Mouse (Mus musculus): ENCODE data around the gene Kxd1. TPM values are rescaled to one million over a fixed set of nuclear protein-coding genes. Genes with fewer than 3 reads are reported as not detected.

Kxd1 gene
- polyA plus RNA-seq, 1 experiment = 107 TPM

DNA sequence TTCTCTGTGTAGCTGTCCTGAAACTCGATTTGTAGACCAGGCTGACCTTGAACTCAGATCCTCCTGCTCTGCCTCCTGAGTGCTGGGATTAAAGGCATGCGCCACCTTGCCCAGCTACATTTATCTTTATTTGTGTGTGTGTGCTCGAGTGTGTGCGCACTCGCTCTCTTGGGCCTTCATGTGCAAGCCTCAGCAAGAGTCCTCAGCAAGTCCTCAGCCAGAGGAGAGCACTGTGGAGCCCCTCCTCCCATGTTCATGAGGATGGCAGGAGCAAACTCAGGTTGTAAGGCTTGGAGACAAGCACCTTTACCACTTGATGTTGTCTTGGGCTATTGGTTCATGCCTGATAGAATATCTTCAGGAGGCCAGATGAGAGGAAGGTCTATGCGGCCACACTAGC lies 20.0 kb upstream of the Kxd1 start:
- no peak for DNase-seq (ENCODE audit: low read depth)

DNA sequence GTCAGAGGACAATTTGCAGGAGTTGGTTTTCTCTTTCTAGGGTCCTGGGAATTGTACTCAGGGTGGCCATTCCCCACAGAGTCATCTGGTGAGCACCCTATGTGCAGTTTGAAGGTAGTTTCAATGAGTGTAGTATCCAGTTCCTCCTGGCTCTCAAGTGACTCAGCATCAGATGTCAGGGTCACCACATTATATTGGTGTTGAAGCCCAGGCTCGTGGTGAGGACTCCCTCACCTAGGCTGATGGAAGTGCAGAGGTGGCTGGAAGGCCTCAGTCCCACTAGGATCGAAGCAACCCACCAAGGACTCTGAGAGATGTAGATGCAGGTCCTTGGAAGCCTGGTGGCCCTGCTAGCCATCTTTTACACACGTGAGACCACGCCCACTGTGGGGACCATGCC lies 18.7 kb upstream of the Kxd1 start:
- no peak for DNase-seq (ENCODE audit: low read depth)

DNA sequence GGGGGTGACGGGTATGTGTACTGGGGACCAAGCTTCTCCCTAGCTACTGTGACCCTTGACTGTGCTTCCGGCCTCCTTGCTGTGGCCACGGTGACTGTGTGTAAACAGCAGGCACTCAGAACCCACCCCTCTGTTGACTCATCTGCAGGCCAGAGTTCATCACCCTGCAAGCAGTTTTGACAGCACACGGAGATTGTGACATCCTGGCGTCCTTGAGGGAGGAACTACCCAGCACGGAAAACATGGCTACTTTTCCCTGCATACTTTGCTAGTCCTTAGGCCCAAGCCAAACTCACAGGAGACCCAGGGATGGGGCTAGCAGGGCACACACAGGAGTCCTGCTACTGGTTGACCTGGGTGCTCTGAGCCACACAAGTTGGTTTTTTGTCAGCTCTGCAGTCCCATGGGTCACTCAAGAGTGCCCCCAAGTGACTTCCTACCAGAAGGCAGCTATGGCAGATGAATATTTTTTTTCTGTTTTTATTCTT lies 16.5 kb upstream of the Kxd1 start:
- no peak for DNase-seq (ENCODE audit: low read depth)

DNA sequence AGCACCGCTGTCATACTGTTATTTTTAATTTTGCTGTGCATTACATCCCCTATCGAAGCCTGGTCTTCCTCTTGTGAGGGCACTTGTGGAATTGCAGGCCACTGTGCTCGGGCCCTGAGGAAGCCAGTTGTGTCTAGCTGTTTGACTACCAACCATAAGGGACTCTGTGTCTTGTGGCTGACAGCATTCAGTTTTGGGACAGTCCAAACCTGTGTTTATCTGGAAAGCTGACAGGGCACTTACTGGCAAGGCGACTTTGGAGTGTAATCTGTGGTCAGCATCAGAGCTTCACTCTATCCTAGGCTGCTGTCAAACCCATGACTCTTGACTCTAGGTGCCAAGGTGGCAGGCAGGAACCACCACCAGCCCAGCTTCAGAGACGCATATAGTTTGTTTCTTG lies 13.3 kb upstream of the Kxd1 start:
- DNase-seq (ENCODE audit: low read depth) = no peak

DNA sequence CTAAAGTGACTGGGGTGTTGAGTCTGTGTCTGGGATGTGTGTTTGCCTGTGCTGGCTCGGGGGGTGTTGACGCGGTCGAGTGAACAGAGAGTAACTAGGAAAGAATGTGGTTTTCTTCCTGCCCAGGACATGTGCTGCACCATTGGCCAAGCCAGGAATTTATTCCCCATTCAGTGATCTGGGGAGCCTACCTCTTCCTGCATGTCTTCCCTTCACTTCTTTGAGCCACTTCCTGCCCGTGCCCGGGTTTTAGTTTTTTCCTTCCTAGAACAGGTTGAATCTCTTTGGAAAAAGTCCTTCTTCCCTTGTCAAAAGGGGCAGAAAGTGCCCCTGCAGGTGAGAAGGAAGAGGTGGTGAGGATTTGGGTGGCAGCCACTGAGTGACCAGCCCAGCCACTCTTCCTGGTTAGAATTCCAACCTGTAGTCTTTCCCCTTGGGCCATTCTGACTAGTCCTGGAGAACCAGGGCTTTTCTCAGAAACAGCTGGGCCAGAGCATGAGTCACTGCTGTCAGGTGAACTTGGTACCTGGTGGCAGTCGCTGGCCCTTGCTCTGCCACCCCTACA lies 12.8 kb upstream of the Kxd1 start:
- DNase-seq (ENCODE audit: low read depth) = no peak

DNA sequence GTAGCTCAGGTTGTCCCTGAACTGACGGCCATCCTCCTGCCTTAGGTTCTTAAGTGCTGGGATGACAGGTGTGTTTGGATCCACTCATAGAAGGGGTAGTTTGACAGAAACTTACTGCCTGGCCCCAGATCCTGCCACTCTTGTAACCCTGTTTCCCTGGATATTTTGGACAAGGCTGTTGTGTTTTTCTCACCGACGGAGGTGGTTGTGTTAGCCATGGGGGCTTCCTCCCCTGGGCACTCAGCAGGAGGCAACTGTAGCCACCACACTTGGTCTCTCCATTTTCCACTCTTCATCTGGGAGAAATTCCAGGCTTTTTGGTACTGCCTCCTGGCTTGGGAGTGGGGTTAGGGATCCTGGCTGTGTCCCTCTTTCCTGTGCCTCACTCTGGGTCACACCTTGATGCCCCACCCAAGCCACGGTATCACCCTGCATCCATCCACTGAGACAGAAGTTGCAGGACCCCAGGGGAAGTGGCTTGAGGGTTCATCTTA lies 12.3 kb upstream of the Kxd1 start:
- DNase-seq (ENCODE audit: low read depth) = no peak

DNA sequence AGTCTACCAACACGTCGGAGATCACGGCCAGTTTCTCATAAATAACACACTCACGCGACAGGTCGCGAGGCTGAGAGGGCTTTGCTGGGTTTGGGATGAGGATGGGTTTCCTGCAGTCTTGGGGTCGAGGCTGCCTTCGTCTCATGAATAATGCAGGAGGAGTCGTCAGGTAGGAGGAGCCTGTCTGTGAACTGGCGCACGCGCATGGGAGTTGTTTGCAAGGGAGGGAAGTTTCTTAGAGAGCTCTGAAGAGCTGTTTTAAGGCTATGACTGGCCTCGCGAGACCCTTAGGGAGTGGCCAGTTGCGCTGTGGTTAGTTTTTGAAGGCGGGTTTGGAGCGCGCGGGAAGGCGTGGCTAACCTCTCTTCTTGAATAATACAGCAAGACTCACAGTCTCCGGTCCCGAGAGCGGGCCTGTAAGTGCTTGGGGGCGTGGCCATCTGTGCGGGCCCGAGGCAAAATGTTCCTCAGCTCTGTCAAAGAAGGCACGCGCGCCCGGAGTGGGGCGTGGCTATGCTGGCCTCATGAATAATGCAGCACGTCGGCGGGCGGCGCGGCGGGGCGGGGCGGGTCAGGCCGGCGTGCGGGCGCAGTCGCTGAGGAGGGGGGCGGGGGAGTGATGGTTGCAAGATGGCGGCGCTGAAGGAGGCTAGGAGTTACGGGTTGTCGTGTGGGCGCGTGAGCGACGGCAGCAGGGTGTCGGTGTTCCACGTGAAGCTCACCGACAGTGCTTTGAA lies 11.5 kb upstream of the Kxd1 start, which contains the start of gene Ell:
Gene Ell (plus strand): TSS at position 381 of the 737 bp plus-strand sequence.
- peak; percentile 96 for DNase-seq (ENCODE audit: low read depth)

DNA sequence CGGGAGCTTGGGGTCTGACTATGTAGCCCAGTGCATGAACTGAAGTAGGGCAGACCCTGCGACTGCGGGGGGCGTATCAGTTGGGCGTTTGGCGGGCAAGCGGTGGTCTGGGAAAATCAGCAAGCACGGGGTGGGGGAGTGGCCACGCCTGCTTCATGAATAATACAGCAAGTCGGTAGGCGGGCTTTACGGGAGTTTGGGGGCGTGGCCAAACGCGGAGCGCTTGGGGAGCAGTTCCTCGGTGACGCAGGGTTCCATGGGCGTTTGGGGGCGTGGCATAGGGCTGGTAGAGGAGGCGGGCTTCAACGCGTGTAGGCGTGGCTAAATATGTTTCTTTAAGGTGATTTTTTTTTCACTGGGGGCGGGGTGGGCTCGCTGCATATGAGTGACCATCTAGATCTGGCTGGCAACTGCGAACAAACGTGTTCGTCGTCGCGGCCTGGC lies 10.9 kb upstream of the Kxd1 start:
- peak; percentile 88 for DNase-seq (ENCODE audit: low read depth)

DNA sequence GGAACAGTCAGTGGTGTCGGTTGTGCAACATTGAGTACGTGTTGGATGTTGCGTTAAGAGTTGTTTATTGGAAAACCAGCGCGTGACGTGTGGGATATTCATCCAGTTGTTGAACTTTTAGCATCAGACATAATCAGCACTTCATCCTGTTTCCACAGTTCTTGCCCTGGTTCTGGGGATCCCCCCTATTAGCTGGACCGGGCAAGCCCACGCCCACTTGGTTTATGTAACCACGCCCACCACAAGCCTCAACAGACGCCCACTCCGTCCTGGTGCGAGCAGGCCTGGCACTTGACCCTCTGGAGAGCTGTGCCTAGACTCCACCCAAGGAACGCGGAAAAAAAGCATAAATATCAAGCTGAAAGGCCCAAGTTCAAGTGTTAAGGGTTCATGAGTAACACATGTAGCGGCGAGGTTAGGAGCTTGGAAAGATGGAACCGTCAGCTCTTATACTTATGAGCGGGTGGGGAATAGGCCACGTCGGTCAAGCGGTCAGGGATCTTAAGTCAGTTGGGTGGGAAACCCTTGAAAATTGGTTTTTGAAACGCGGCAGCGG lies 10.3 kb upstream of the Kxd1 start:
- DNase-seq (ENCODE audit: low read depth) = no peak

DNA sequence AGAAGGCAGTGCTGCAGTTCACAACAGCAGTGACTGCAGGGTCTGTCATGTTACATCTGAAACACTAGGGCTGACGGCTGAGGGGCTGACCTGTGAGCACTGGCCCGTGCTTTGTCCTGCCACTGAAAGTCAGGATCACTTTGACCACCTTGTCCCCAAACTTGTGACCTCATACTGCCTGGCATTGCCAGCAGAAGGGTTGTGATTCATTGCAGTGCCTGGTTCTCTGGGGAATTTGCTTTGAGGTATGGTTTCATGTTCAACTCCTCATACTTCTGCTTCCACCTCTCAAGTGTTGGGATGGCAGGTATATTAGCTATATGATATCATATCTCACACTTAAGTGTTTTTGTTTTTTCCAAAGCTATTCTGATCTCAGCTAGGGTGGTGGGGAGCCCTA lies 7.9 kb upstream of the Kxd1 start:
- no peak for DNase-seq (ENCODE audit: low read depth)

DNA sequence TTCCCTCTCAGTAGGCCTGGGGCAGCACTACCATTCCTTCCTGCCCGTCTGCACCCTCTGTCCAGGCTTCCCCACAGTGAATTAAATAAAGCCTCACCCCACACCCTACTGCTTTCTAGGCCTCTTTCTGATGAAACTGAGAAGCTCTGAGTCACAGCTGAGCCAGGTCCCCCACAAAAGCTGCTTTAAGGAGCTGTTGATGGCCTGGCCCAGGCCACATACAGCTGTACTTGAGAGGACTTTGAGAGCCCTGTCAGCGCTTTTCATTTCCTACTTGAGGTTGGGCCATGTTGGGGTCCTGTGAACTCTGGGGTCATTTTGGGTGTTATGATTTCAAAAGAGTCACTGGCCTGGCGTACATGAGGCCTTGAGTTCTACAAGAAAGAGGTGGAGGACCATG lies 7.5 kb upstream of the Kxd1 start:
- DNase-seq (ENCODE audit: low read depth) = no peak

DNA sequence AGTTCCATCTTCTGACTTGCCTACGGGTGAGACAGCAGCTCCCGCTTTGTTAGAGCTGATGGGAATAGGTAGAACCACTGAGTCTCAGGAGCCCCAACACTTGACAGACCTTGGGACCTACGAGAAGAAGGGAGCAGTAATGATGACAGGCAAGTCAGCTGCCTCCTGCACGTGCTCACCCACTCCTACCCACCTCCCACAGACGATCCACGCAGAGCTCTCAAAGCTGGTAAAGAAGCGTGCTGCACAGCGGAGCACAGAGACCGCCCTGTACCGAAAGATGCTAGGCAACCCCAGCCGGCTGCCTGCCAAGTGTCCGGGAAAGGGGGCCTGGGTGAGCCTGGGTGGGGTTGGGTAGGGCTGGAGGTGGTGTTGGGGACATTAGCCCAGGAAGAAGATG lies 6.5 kb upstream of the Kxd1 start:
- no peak for DNase-seq (ENCODE audit: low read depth)

DNA sequence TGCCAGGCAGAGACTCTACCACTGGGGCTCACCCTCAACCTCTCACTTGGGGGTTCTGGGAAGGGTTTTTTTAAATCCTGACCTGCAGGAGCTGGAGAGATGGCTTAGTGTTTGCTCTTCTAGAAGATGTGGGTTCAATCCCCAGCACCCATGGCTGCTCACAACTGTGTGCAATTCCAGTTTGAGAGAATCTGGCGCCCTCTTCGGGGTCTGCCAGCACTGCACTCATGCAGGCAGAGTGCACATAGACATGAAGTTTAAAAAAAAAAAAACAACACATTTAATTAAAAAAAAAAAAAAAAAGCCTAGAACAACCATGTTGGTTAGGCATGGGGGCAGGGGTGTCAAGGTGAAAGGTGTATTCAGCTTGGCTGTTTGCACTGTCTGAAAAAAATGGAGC lies 2.6 kb upstream of the Kxd1 start:
- no peak for DNase-seq (ENCODE audit: low read depth)

DNA sequence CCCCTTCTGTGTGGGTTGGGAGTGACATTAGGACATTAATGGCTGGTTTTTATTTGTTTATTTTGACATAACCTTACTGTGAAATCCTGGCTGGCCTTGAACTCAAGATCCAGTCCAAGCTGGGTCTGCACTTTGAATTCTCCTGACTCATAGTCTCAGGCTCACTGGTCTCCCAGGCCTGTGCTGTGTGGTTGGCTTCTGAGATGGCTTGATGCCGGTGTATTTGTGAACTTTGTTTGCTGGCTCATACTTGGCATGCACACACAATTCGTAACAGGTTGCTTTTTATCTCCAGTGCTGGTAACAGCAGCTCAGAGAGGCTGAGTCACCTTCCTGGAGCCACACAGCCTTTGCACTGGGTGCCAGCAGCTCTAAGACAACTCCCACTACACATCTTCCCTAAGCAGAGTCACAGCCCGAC lies 2.0 kb upstream of the Kxd1 start:
- no peak for DNase-seq (ENCODE audit: low read depth)

DNA sequence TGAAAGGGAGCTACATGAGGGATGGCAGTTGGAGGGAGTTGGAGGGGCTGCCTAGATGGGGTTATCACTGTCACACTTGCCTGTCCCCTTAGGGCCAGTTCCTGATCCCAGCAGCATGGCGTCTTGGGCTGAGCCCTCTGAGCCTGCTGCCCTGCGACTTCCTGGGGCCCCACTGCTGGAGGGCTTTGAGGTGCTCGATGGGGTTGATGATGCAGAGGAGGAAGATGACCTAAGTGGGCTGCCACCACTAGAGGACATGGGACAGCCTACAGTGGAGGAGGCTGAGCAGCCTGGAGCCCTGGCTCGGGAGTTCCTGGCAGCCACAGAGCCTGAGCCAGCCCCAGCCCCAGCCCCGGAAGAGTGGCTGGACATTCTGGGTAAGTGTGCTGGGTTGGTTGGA lies 1.5 kb upstream of the Kxd1 start:
- DNase-seq (ENCODE audit: low read depth) = no peak

DNA sequence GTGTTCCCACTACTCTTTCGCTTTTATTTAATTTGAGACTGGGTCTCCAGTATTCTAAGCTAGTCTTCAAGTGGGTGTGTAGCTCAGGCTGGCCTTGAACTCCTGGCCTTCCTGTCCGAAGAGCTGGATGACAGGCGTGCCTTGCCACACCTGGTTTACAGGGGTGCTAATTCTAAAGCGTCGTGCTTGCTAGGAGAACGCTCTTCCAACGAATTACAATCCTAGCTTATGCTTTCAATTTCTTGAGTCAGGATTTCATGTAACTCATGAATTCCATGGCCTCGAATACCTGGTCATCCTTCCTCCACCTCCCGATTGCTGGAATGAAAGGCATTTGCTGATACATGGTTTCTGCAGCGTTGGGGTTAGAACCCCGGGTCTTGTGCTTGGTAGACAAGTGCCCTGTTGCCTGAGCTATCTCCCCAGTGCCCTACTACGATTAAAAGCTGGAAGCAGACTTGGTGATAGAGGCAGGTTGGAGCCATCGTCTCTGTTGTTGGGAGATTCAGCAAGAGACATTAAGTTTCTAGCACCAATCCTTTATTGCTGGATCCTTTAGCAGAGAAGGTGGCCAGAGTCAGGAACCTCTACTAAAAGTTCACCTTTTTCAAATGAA lies 534 bp upstream of the Kxd1 start:
- no peak for DNase-seq (ENCODE audit: low read depth)

DNA sequence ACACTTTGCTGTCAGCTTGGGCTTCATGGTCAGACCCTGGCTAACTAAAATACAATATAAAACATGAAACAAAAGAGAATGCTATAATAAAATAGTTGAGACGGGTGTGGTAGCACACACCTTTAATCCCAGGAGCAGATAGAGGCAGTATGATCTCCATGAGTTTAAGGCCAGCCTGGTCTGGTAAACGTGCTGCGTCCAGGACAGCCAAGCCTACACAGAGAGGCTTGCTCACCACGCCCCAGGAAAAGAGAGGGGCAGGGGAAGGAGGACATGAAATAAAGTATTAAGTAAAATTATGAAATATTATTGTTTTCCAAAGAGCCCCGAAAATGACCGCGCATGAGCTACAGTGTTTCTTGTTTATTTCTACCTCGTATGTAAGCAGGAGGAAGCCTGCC lies 645 bp downstream of the Kxd1 start:
- no peak for DNase-seq (ENCODE audit: low read depth)

DNA sequence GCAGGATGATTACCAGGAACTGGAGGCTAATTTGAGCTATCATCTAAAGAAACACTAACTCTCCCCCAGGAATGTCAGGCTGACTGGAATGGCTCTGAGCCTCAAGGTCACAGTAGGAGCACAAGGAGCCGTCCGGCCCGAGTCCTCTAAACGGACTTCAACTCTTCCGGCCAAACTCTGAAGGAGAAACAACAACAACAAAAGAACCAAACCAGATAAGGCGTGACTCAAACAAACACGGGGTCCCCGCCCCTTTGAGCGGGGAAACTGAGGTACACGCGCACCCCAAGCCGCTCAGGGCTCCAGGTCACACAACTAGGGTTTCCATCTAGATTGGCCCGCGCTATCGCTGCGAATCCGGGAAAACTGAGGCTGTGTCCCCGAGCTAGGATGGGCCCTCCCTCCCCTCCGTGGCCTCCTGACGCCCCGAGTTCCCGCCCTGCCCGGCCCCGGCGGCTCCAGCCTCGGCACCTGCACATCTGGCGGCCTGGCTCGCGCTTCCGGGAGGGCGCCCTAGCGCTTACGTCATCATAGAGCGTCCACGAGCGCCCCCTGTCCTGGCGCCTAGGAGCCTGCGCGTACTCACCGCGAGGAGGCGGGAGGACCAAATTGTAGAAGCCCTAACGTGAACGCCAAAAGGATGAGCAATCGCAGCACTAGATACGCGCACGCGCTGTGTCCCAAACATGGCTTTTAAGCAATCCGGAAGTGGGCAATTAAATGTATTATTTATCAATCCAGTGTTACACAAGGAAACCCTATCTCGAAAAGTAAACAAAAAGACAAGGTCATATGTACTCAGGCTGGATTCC lies 5.0 kb downstream of the Kxd1 start:
- no peak for DNase-seq (ENCODE audit: low read depth)

DNA sequence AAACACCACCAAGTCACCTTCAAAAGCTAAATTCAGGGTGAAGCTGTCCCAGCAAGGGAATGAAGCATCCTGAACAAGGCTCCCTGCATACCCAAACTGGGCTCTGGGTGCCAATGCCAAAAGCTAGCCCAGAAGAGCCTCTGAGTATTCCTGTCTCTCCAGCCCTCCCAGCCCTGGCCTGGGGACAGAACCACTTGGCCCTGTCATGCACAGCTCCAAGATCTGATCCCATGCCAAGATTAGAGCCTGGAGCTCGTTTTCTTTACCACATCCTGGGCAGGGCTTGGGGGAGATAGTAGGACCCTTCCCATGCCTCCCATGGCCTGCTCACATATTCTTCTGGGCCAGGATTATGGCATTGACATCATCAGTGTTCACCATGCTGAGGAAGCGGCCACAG lies 8.2 kb downstream of the Kxd1 start:
- no peak for DNase-seq (ENCODE audit: low read depth)

DNA sequence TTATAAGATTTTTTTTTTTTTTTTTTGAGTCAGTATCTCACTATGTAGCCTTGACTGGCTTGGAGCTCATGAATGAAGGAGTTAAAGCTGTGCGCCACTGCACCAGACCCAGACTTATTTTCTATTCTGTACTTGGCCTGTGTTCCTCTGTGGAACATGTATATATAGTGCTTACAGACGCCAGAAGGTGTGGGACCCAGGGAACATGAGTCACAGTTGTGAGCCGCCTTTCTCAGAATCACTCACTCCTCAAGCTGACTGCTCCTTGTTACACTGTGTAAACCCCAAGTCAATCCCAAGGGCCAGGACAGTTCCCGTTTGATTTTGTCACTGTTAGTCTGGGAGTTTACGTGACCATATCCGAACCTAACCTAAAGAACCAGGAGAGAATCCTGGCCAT lies 8.7 kb downstream of the Kxd1 start:
- no peak for DNase-seq (ENCODE audit: low read depth)

DNA sequence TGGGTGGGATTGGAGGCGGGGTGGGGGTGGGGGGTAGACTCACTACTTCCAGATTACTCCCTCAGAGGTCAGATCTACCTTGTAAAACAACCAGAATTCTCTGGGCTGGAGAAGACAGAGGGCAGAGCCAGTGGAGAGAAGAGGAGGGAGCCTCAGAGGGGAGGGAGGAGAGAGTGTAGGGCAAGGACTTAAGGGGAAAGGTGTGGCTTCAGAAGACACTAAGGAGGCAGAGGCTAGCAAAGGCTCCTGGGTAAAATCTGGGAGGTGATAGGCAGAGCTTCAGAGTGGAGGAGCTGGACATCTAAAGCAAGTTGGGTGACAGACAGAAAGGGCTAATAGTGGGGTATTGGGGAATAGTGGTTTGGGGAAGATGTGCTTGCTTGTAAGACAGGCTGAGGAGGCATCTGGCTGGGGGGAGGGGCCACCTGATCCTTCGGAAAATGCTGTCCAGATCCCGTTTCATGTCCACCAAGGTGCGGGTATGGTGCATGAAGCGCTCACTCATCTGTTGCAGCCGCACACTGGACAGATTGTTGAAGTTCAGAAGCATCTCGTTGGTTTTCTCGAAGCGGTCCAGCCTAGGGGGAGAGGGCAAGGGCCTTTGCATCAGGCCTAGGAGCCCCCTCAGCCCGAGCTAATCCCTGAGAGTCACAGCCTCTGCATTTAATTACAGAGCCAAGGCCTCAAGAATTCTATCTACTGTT lies 9.7 kb downstream of the Kxd1 start:
- no peak for DNase-seq (ENCODE audit: low read depth)

All from gonadal fat pad, adult 2 months (tissue).